Mouse (Mus musculus): ENCODE measurements around the gene Treh.

GRCm38 (mm10) chr9:44708429-44708765 is 35.4 kb downstream of the Treh start:
- 0 out of 2 replicates have a peak, but pooled peaks have one; percentile 48 for TF ChIP-seq CTCF (IDR thresholded peaks at IDR 0.05; ENCODE audit: borderline replicate concordance, control insufficient read depth, extremely low read depth, insufficient read depth, low read length, poor library complexity)
- TF ChIP-seq POLR2A (IDR thresholded peaks at IDR 0.05; ENCODE audit: control insufficient read depth, extremely low read depth, insufficient read depth, low read length, poor library complexity): no peak
